Mouse (Mus musculus) neural tube, embryonic 11.5 days (tissue): Measurements from ENCODE around the gene Gtf2e1. TPM values are rescaled to one million over a fixed set of nuclear protein-coding genes. Genes with fewer than 3 reads are reported as not detected.

Source experiments
- ATAC-seq: fragments of 200-750 bp; cut with Nextera tagmentation; 2 replicates; pipeline ENCODE4 v1.8.0; 2017; ENCODE audit warnings: moderate number of reproducible peaks, mild to moderate bottlenecking, moderate TSS enrichment, moderate library complexity; ENCODE audit not compliant: insufficient read depth, low FRiP score, low TSS enrichment
- DNase-seq: peaks from one replicate; pipeline ENCODE4 v3.0.0-alpha.2; 2015; ENCODE audit warnings: low spot score
- H3K27ac ChIP-seq: fragments of 300-500 bp; sonication (generic); 2 replicates; pipeline ENCODE4 v1.5.1; 2014; ENCODE audit warnings: low read depth, mild to moderate bottlenecking, low read length
- H3K27me3 ChIP-seq: fragments of 300-500 bp; sonication (generic); 2 replicates; pipeline ENCODE4 v1.6.1; 2014; ENCODE audit warnings: mild to moderate bottlenecking, low read length, mixed read lengths; ENCODE audit not compliant: control insufficient read depth, insufficient read depth
- H3K36me3 ChIP-seq: fragments of 300-500 bp; sonication (generic); 2 replicates; pipeline ENCODE4 v1.6.1; 2014; ENCODE audit warnings: mild to moderate bottlenecking, low read length, moderate library complexity, mixed read lengths; ENCODE audit not compliant: control insufficient read depth, insufficient read depth
- H3K4me1 ChIP-seq: fragments of 300-500 bp; sonication (generic); 2 replicates; pipeline ENCODE4 v1.6.1; 2014; ENCODE audit warnings: low read length, mixed read lengths; ENCODE audit not compliant: control insufficient read depth, insufficient read depth
- H3K4me2 ChIP-seq: fragments of 300-500 bp; sonication (generic); 2 replicates; pipeline ENCODE4 v1.6.1; 2014; ENCODE audit warnings: low read depth, mild to moderate bottlenecking, moderate library complexity
- H3K4me3 ChIP-seq: fragments of 300-500 bp; sonication (generic); 2 replicates; pipeline ENCODE4 v1.5.1; 2014; ENCODE audit warnings: low read depth, low read length
- H3K9ac ChIP-seq: fragments of 300-500 bp; sonication (generic); 2 replicates; pipeline ENCODE4 v1.6.1; 2014; ENCODE audit warnings: mild to moderate bottlenecking, low read length
- H3K9me3 ChIP-seq: fragments of 300-500 bp; sonication (generic); 2 replicates; pipeline ENCODE4 v1.6.1; 2016; ENCODE audit warnings: low read length; ENCODE audit not compliant: control insufficient read depth
- WGBS: fragments of 180-500 bp; shearing (Covaris S2); extraction: QIAGEN DNeasy Blood & Tissue Kit; methylation state at CpG from one replicate; pipeline ENCODE4 v1.1.7; 2014; 5-methylcytosine and 5-hydroxymethylcytosine counted together
- polyA plus RNA-seq: library from polyadenylated mRNA; unstranded; fragments of >200 nt; fragmentation: Nextera tagmentation; extraction: Ambion mirVana; gene quantifications from 2 replicates; pipeline ENCODE4 v1.2.1, GENCODE M21; 2014

The Gtf2e1 gene
- polyA plus RNA-seq, 1 experiment from 2014 or later = 55.3 TPM

DNA sequence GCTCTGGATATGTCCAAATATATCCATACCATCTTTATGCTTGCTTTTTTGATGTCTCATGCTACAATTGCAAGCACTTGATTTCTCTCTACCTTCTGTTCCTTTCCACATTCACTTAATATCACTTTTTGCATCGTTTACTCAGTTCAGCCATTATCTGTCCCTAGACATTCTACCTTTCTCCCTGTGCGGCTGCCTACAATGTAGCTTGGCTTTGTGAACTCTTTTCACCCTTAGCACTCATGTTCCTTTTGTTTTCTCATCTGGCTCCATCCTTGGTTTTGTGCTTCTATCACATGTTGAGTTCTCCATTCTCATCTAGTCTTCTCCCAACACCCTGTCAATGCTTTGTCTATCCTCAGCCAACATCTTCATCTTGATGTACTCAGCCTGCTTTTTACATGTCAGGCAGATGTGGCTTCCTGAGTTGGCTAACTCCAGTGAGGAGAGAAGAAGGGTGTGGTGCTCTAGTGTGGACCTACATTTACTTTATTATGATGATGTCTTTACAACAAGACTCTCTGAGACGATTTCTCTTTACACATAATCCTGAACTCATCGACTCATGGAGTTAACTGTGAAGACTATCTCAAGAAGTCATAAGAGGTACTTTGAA, 21.9 kb downstream of the Gtf2e1 start:
- ATAC-seq = no peak
- H3K4me1 ChIP-seq = no peaks in the 10 kb centered on the region
- DNase-seq = no peak
- no peak overlapping the region for H3K4me3 ChIP-seq
- WGBS = 97% methylated on average over 4 of the region's 4 CpGs
- H3K27me3 ChIP-seq = no peaks in the 10 kb centered on the region
- H3K9ac ChIP-seq = no peak overlapping the region
- no peak overlapping the region for H3K4me2 ChIP-seq
- peaks cover 9% of the 10 kb centered on the region; the same call in 1 of the 2 replicates for H3K36me3 ChIP-seq
- no peak overlapping the region for H3K27ac ChIP-seq
- H3K9me3 ChIP-seq = no peaks in the 10 kb centered on the region

DNA sequence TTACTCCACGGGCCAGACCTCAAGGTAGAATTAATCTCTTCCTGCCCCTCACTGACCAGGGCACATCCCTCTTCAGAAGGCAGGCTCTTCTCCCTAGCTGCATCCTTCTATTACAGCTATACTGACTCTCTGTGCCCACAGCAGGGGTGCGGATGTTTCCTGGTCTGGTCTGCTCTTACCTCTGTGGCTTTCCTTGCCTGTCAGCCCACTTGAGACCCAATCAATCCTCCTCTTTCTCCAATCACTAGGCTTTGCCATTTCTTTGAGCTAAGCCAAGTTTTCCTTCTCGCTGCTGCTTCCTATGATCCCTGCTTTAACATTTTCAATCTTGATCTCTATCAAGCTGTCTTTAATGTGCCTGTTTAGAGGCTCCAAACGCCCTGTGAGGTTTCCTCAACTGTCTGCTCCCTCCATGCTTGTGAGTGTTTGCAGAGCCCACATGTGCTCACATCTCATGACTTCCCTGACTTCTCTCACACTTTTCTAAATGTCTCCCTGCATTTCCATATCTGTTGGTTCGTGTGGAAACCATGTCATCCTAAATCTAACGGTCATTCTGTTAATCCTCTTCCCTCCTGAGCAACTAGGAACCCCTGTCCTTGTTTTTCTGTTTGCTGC, 23.1 kb downstream of the Gtf2e1 start:
- ATAC-seq (no peak), DNase-seq (no peak)
- no peak overlapping the region for H3K27ac ChIP-seq
- no peak overlapping the region for H3K9ac ChIP-seq
- H3K4me2 ChIP-seq = no peak overlapping the region
- H3K36me3 ChIP-seq = peaks cover 7% of the 10 kb centered on the region; the same call in 1 of the 2 replicates
- H3K4me3 ChIP-seq = no peak overlapping the region
- no peaks in the 10 kb centered on the region for H3K4me1 ChIP-seq
- whole genome bisulfite sequencing = 82% methylated on average over 6 of the region's 6 CpGs
- no peaks in the 10 kb centered on the region for H3K9me3 ChIP-seq
- no peaks in the 10 kb centered on the region for H3K27me3 ChIP-seq

- H3K27me3 ChIP-seq = no peaks in the 10 kb centered on the region
- no peaks in the 10 kb centered on the region for H3K9me3 ChIP-seq
- 79% methylated on average over 8 of the region's 8 CpGs for WGBS
- H3K4me3 ChIP-seq = no peak overlapping the region
- no peaks in the 10 kb centered on the region for H3K4me1 ChIP-seq
- no peak overlapping the region for H3K9ac ChIP-seq
- no peak overlapping the region for H3K4me2 ChIP-seq
- H3K36me3 ChIP-seq = peaks cover 6% of the 10 kb centered on the region; the same call in 1 of the 2 replicates
- DNase-seq (no peak), ATAC-seq (no peak)
- no peak overlapping the region for H3K27ac ChIP-seq
Observed at GRCm38 (mm10) chr16:37514644-37515043, 24.9 kb downstream of the Gtf2e1 start.

GRCm38 (mm10) chr16:37511489-37511888, 28.1 kb downstream of the Gtf2e1 start:
- no peak overlapping the region for H3K27ac ChIP-seq
- no peaks in the 10 kb centered on the region for H3K27me3 ChIP-seq
- DNase-seq (no peak), ATAC-seq (no peak)
- H3K9me3 ChIP-seq = no peaks in the 10 kb centered on the region
- H3K9ac ChIP-seq = no peak overlapping the region
- H3K4me2 ChIP-seq = no peak overlapping the region
- H3K4me1 ChIP-seq = no peaks in the 10 kb centered on the region
- H3K4me3 ChIP-seq = no peak overlapping the region
- H3K36me3 ChIP-seq = peaks cover 6% of the 10 kb centered on the region; the same call in 1 of the 2 replicates
- WGBS = 94% methylated on average over 15 of the region's 15 CpGs

DNA sequence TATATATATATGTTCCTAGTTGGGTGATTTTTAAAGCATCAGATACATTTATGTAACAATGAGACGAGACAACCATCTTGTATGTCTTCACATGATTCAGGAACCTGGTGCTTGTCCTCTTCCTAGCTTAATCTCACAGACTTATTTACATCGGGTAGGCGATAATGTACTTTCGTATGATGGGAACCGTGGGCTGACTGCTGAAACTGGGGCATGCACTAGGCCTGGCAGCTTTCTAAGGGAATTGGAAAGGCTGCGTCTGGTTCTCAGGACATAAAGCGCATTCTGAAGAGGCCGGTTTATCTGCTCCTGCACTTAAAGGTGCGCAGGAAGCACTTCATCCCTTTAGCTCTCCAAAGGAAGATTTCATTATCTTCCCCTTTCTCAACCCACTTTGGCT, 32.8 kb downstream of the Gtf2e1 start:
- DNase-seq (no peak), ATAC-seq (no peak)
- peaks cover 4% of the 10 kb centered on the region; the same call in 1 of the 2 replicates for H3K36me3 ChIP-seq
- no peak overlapping the region for H3K4me2 ChIP-seq
- no peaks in the 10 kb centered on the region for H3K9me3 ChIP-seq
- no peak overlapping the region for H3K27ac ChIP-seq
- no peak overlapping the region for H3K9ac ChIP-seq
- H3K4me3 ChIP-seq = no peak overlapping the region
- no peaks in the 10 kb centered on the region for H3K4me1 ChIP-seq
- 94% methylated on average over 9 of the region's 9 CpGs for WGBS
- no peaks in the 10 kb centered on the region for H3K27me3 ChIP-seq

GRCm38 (mm10) chr16:37504517-37504916, 35.1 kb downstream of the Gtf2e1 start:
- Histone ChIP-seq H3K4me1 (no peaks in the 10 kb centered on the region), H3K4me2 (no peak overlapping the region), H3K36me3 (no peaks in the 10 kb centered on the region), H3K9ac (no peak overlapping the region), H3K4me3 (no peak overlapping the region), H3K9me3 (no peaks in the 10 kb centered on the region), H3K27ac (no peak overlapping the region), H3K27me3 (no peaks in the 10 kb centered on the region)
- ATAC-seq (no peak), DNase-seq (no peak)
- WGBS = 37% methylated on average over 1 of the region's 1 CpGs

DNA sequence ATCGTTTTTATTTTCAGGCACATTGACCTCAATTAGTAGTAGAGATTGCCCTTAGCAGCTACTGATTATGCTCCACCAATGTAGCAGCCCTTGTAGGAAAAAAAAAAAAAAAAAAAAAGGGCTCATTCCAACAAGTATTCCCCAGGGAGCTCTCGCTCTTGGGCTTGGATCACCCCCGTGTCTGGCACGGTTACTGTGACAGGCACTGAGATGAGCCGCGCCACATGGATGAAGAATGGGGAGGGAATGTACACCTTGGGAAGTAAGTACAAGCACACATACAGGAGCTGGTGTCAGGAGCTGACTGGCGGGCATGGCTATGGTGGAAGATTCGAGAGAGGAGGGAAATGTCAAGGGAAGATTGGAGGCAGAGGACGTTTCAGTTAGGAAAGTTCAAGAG, 41.0 kb downstream of the Gtf2e1 start:
- DNase-seq (no peak), ATAC-seq (no peak)
- Histone ChIP-seq H3K4me1 (no peaks in the 10 kb centered on the region), H3K27ac (no peak overlapping the region), H3K36me3 (no peaks in the 10 kb centered on the region), H3K4me2 (no peak overlapping the region), H3K9ac (no peak overlapping the region), H3K27me3 (no peaks in the 10 kb centered on the region), H3K4me3 (no peak overlapping the region), H3K9me3 (no peaks in the 10 kb centered on the region)
- WGBS = 81% methylated on average over 9 of the region's 9 CpGs

DNA sequence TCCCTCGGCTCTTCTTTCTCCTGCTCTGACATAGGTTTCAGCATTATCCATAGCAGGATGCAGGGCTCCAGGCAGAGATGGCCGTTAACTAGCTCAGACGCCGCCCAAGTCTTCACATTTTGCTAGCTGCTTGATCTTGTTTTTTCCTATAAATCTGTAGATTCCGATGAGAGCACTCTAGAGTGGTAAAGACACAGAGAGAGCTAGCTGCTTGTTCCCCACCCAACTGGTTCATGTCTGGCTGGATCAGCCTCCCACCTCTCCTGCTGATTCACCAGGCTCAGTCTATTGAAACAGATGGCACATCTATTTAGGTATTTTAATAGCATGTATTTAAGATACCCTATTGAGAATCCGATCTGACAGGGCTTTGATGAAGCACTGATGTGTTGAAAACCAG, 44.6 kb downstream of the Gtf2e1 start:
- Histone ChIP-seq H3K9me3 (no peaks in the 10 kb centered on the region), H3K4me3 (no peak overlapping the region), H3K4me2 (no peak overlapping the region), H3K4me1 (no peaks in the 10 kb centered on the region), H3K27ac (no peak overlapping the region), H3K27me3 (no peaks in the 10 kb centered on the region), H3K36me3 (no peaks in the 10 kb centered on the region), H3K9ac (no peak overlapping the region)
- ATAC-seq (no peak), DNase-seq (no peak)
- WGBS = 87% methylated on average over 6 of the region's 6 CpGs
